Mouse (Mus musculus) gastrocnemius, adult 2 months (tissue): ENCODE results near the gene Vapb. TPM values are rescaled to one million over a fixed set of nuclear protein-coding genes. Genes with fewer than 3 reads are reported as not detected.
A peak's percentile ranks its signal among the peaks of the same experiment; 100 is the strongest.

Source experiments
- DNase-seq: peaks from one replicate; pipeline ENCODE4 v3.0.0; 2022
- H3K27ac ChIP-seq: fragments of 200-600 bp; 2 replicates; pipeline ENCODE4 v1.8.1; 2022; ENCODE audit warnings: mild to moderate bottlenecking
- H3K4me3 ChIP-seq: fragments of 200-600 bp; 2 replicates; pipeline ENCODE4 v1.8.1; 2022; ENCODE audit warnings: mild to moderate bottlenecking, moderate library complexity
- CTCF ChIP-seq: fragments of 200-600 bp; IDR thresholded peaks from 2 replicates; pipeline ENCODE4 v1.8.1; 2022; ENCODE audit warnings: antibody characterized with exemption, mild to moderate bottlenecking, moderate library complexity
- intact Hi-C: fragments of 180-260 bp; cut with DNase I; formaldehyde crosslinking; loops from one replicate; pipeline ENCODE4 v1.15.1; 2025
- total RNA-seq, 2 experiments: library from RNA; stranded (reverse); gene quantifications; 2 replicates each; pipeline ENCODE4 v1.2.3; 2021

Vapb gene
- total RNA-seq, 2 experiments from 2014 or later = 159 to 160 TPM

DNA sequence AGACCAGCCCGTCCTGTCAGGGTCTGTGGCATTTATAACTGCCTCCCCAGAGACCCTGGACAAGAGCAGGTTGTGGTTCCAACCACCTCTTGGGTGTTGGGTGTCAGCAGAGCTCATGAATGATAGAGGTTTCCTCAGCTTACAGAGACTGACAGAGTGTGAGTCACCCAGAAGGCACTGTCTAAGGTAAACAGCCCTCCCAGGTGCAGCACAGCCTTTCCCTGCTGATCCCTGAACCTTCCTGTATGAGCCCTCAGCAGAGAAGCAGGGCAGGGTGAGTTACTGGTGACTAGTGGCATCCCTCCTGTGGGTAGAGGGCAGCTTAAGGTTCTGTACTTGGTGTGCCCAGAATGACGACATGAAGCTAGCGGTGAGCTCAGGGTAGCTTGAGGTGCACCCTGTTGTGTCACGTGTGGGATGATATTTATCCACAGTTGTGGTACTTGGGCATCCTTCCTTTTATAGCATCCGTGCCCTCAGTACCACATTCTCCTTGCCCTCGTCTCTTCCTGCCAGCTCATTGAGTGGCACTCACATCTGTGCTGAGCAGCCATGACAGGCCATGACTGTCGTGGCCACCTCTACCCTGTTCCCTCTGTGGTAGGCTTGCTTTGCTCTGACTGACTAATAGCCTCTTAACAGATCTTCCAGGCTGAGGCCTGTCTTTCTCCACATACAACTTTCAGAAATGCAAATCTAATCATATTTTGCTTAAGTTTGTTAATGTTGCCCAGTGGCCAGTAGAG lies 6.9 kb downstream of the Vapb start:
- TF ChIP-seq CTCF = no peak
- peak overlapping the region; percentile 79 for H3K27ac ChIP-seq
- DNase-seq = peak; percentile 34
- no peak overlapping the region for H3K4me3 ChIP-seq
- intact Hi-C loops = no loop called here

DNA sequence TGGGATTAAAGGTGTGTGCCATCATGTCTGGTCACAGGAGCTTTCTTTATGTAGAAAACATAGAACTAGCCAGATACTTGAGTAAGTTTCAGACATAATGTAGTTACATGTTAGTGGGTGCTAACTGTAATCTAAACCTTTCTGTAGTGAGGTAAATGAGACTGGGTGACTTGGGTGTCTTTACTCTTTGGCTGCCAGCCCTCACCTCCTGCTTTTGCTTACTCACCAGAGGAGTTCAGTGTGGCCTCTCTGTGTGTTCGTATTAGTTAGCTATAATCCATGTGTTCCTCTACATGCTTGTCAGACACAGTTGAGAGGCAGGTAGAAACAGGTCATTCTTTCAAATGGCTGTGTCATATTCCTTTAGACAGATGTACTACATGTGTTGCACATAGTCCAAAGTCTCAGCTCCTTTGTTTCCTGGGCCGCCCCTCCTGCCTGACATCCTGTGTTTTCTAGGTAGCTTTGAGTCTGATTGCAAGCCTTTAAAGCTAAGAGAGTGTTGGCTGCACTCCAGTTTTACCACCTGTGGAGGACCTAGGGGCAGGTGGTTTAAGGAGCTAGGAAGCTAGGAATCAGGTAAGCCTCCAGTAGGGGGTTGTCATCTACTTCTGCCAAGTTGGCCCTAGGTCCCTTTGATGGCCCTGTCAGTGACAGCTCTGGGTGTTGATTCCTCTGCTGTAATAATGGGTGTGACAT lies 11.8 kb downstream of the Vapb start:
- DNase-seq = peak; percentile 60
- Histone ChIP-seq H3K4me3 (no peak overlapping the region), H3K27ac (peak overlapping the region; percentile 78)
- no peak for TF ChIP-seq CTCF
- intact Hi-C loops = no loop called here

DNA sequence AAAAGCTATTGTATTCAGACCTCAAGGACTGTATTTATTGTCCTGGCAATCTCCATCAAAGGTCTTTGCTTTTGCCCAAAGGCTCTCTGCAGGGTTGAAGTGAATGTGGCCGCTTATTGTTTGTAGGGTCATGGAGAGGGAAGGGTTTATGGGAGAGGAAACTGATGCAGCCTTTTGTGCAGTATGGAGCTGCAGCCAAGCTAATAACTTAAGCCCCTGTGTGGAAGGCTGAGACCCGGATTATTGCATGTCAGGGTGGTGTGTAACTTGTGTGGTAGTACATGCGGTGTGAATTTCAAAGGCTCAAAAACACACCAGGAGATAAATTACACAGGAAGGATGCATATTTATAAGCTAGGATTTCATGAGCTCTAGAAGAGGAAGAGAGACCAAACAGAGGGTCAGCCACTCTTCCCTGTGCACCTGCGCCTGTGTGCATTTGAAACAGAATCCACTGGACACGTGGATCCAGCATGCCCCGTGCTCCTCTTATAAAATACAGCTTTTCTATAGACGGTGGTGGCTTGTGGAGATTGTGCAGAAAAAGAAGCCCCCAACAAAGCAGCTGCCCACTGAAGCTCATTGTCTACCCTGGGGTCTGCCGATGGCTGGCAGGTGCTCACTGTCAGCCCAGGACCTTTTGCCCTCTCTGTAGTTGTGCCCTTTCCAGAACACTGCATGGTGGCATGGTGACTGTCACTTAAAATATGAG lies 18.3 kb downstream of the Vapb start:
- H3K27ac ChIP-seq = peak overlapping the region; percentile 66
- DNase-seq = no peak
- intact Hi-C loops = no loop called here
- no peak for TF ChIP-seq CTCF
- no peak overlapping the region for H3K4me3 ChIP-seq

DNA sequence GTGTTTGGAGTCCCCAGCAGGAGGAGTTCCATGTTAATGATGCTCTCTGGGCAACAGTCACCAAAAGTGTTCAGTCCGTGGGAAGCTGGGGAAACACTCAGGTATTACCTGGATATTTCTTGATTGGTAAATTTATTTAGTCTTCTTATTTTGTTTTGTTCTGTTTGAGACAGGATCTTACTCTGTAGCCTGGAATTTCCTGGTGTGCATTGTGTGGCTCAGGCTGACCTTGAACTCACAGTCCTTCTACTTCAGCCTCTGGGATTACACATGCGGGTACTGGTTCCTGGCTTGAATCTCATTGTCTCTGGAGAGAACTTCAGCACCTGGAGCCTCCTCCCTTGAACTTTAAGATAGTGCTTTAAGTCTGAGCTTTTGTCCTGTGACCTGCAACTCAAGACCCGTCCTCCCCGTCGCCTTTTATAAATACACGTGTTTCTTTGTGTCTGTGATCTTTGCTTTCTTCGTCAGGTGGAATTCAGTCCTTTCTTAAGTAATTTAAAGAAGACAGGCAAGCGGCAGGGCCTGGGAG lies 20.4 kb downstream of the Vapb start:
- no peak overlapping the region for H3K4me3 ChIP-seq
- intact Hi-C loops = no loop called here
- peak overlapping the region; percentile 5; the same call in 1 of the 2 replicates for H3K27ac ChIP-seq
- no peak for TF ChIP-seq CTCF
- no peak for DNase-seq

DNA sequence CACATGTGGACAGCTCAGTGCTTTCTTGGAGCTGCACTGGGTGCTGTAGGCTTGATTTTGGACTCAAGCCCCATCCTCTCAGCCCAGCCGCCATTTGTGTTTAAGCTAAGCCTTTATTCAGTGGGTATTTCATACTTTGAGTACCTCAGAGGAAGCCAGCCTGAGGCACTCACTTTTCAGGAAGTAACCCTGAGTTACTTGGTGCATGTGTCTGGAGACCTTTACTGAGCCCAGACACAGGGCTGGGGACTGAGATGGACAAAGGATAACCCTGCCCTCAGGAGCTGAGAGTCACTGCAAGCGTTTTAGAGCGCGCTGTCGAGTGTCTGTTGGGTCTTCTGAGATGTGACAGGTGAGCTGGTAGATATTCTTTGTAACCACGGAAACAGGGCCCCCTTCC lies 23.3 kb downstream of the Vapb start:
- intact Hi-C loops = no loop called here
- H3K4me3 ChIP-seq = no peak overlapping the region
- peak overlapping the region; percentile 76; the same call in 1 of the 2 replicates for H3K27ac ChIP-seq
- no peak for DNase-seq
- no peak for TF ChIP-seq CTCF

GRCm38 (mm10) chr2:173764629-173765028 lies 27.3 kb downstream of the Vapb start:
- H3K27ac ChIP-seq = no peak overlapping the region
- no peak for TF ChIP-seq CTCF
- H3K4me3 ChIP-seq = no peak overlapping the region
- DNase-seq = no peak
- intact Hi-C loops = no loop called here

- TF ChIP-seq CTCF = no peak
- Histone ChIP-seq H3K27ac (no peak overlapping the region), H3K4me3 (no peak overlapping the region)
- intact Hi-C loops = loop anchor here (1.0 kb wide), 1 partner anchor 15 kb away; no protein-coding TSS in a partner anchor
- no peak for DNase-seq
These were observed 30.8 kb downstream of the Vapb start for GRCm38 (mm10) chr2:173767959-173768595.

GRCm38 (mm10) chr2:173769183-173769582 lies 31.9 kb downstream of the Vapb start:
- no peak for TF ChIP-seq CTCF
- H3K27ac ChIP-seq = no peak overlapping the region

GRCm38 (mm10) chr2:173770620-173771019 lies 33.3 kb downstream of the Vapb start:
- Histone ChIP-seq H3K4me3 (no peak overlapping the region), H3K27ac (peak overlapping the region; percentile 17; the same call in 1 of the 2 replicates)
- DNase-seq = no peak
- peak; percentile 16; the same call in 1 of the 2 replicates for TF ChIP-seq CTCF
- intact Hi-C loops = no loop called here

More at GRCm38 (mm10) chr2:173769183-173769582, 31.9 kb downstream of the Vapb start:
- DNase-seq = no peak
- H3K4me3 ChIP-seq = no peak overlapping the region
- intact Hi-C loops = no loop called here

GRCm38 (mm10) chr2:173771706-173772105 lies 34.4 kb downstream of the Vapb start:
- no peak overlapping the region for H3K4me3 ChIP-seq
- intact Hi-C loops = no loop called here
- H3K27ac ChIP-seq = no peak overlapping the region
- no peak for DNase-seq
- no peak for TF ChIP-seq CTCF

DNA sequence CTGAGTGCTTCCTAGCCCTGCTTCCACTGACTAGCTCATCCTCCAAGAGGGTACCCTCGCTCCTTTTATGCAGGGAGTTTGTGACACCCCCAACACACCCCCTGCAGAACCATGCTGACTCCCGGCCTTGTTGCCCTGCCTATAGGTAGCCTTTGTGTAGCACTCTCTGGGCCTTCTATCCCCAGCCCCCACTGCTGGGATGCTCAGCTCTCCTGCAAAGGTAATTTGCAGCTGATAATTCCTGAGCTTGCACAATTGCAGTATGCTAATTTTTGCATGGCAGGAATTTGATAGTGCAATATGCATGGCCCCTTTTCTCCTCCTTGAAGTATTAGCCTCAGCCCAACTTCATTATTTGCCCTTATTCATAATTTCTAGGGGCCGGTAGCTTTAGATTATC lies 38.2 kb downstream of the Vapb start:
- TF ChIP-seq CTCF = no peak
- Histone ChIP-seq H3K4me3 (no peak overlapping the region), H3K27ac (no peak overlapping the region)
- intact Hi-C loops = no loop called here
- DNase-seq = no peak

DNA sequence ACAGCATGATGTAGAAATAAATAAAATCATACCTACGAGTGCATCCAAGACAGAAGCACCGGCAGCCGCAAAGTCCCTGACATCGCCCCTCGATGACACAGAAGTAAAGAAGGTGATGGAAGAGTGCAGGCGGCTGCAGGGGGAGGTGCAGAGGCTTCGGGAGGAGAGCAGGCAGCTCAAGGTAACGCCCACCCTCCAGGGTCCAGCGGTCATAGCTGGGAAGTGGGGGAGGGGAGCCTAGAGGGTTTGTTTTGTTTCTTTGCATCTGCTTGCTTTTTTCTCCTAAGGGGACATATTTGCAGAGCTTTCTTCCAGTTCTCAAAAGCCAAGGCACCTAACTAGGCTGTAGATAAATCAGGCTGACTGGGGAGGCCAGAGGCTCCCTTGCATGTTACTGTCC lies 38.8 kb downstream of the Vapb start:
- intact Hi-C loops = no loop called here
- TF ChIP-seq CTCF = no peak
- Histone ChIP-seq H3K27ac (no peak overlapping the region), H3K4me3 (no peak overlapping the region)
- no peak for DNase-seq

DNA sequence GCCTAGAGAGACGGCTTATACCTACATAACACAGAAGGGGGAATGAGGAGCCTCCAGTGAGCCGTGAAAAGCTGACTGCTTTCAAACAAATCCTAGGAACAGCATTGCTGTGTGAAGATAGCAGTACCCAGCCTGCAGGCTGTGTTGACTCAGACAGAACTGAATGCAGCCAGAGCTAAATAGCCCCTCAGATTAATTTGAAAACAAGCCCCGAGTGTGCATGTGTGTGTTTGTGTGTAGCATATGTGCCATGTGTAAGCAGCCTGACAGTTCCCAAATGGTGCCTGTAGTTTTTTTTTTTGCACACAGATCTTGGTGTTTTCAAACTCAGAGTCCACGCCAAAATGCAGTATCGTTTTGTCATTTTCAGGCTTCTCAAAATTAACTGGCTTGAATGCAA lies 43.6 kb downstream of the Vapb start:
- DNase-seq = no peak
- TF ChIP-seq CTCF = no peak
- intact Hi-C loops = no loop called here
- Histone ChIP-seq H3K4me3 (no peak overlapping the region), H3K27ac (no peak overlapping the region)
